Mouse (Mus musculus) adipose tissue, adult 10 weeks (tissue): Measurements from ENCODE around the gene Ins2. TPM values are rescaled to one million over a fixed set of nuclear protein-coding genes. Genes with fewer than 3 reads are reported as not detected.

ENCODE experiments used
- polyA plus RNA-seq: library from polyadenylated mRNA; stranded (reverse); fragments of 350-450 nt; fragmentation: Illumina TruSeq; extraction: RNeasy Lipid Tissue Mini Kit (QIAGEN cat#74804); gene quantifications from one replicate; pipeline ENCODE4 v1.2.3, GENCODE M21; 2014; ENCODE audit warnings: low read depth, low replicate concordance

The Ins2 gene
- polyA plus RNA-seq: not detected

DNA sequence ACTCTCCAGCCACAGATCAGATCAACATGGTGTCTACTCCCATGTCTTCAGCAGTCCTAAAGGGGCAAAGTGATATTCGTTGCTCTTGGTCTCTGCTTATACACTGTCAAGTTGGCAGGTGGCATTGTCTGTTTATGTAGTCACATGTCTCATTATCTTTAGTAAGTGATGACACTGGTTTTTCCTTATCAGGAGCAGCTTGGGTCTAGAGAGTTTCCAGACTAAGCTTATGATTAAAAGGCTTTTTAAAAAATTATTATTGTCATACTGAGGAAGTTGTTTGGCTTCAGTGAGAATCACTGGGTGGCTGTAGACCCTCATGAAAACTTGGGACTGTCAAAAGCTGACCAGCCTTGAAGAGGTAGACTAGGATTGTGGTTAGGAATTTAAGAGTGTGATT lies at the start of gene Ins2:
TSS of gene Ins2 (minus strand) at position 101 of the 400 bp plus-strand sequence.

DNA sequence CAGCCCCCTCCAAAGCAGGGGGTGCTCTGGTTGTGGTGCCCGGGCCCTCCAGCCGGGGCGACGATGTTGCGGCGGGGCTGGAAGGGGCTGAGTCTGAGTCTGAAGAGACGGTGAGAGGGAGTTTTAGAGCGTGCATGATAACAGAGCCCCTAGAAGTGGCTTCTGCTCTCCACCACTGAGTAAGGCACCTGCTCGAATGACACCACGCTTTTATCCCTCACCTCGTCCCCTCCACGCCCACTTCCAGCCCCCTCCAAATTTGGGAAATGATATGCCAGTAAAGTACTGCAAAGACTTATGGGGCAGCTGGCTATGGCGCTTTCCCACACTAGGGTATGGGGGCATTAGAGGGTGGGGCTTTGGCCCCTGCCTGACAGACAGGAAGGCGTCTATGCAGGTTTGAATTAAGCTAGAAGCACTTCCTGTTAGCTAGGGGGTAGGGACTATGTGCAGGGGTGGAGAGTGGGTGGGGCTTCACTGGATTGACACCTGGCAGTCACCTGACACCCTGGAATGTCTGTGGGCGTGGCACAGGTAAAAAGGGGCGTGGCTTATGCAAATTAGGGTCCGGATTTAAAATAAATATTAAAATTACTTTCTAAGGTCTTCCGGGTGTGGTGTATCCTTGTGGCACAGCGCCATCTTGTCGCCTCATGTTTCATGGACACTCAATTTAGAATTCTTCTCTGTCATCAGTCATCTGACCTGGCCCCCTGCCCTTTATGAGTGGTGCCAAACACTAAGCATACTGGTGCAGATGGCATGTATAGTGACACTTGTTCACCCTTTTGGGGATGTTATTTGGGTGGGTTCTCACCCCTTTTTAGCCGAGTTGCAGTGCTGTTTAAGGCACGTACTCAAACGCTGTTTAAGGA lies 73.2 kb downstream of the Ins2 start, which contains the start of gene Gm49394:
TSS of gene Gm49394 (minus strand) at position 192 of the 875 bp plus-strand sequence.

DNA sequence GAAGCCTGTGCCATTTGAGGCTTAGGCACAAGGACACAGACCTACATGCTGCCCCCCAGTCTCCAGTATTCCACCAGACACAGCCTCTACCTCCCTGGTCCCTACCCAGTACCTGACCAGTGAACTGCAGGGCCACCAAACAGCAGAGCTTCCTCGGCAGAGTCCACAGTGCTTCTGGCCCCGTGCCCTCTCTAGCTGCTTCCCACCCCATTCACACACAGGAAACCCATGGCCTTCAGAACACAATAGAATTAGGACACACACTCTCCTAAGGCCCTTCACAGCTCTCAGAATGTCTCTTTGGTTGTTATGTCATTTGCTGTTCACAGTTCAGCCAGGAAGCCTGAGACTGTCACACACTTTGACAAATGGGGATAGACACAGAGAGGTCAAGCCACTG lies 76.5 kb downstream of the Ins2 start, which contains the start of gene Igf2:
TSS of gene Igf2 (minus strand) at position 158 of the 400 bp plus-strand sequence.

Other genes with a start within 250 kb of the Ins2 start
- 1.1 TPM for gene Tnnt3, start 244.5 kb downstream of the Ins2 start, polyA plus RNA-seq
- 37.7 TPM for gene Mrpl23, start 210.7 kb downstream of the Ins2 start, polyA plus RNA-seq
- 9.7 TPM for gene Igf2, start 76.6 kb downstream of the Ins2 start, polyA plus RNA-seq
- not detected for gene Gm49394, start 73.4 kb downstream of the Ins2 start, polyA plus RNA-seq
- 0.42 TPM for gene Th, start 187.7 kb upstream of the Ins2 start, polyA plus RNA-seq
- 1.1 TPM for gene Ascl2, start 225.9 kb upstream of the Ins2 start, polyA plus RNA-seq